Mouse (Mus musculus): ENCODE results near the gene Col6a6. TPM values are rescaled to one million over a fixed set of nuclear protein-coding genes. Genes with fewer than 3 reads are reported as not detected.
"Not testable (repeated sequence)": the region's sequence is repeated elsewhere in the genome, so short reads cannot be mapped to it uniquely, and the experiment has no call there.

Gene Col6a6
- polyA plus RNA-seq, 1 experiment = 0.28 TPM

DNA sequence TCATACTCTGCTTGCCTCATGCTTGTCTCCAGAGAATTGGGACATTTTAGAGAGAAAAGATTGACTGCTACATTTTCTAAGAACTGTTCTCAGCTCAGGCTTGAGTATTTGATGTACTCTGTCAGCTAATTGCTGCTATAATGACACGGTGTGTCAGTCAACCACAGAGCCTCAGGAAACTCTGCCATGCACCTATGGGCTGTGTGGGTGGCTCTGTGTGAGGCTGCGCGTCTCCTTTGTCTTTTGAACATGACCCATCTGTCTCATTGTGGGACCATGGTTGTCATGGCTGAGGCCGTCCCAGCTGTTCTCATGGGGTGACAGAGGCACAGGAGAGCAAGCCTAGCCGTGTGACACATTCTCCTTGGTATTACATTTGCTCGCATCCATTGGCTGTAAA, 168.1 kb downstream of the Col6a6 start:
- Histone ChIP-seq H3K36me3 (ENCODE audit: control insufficient read depth, insufficient read depth, low read length) (no peaks in the 10 kb centered on the region; the same call in none of the 2 replicates), H3K4me1 (ENCODE audit: control insufficient read depth, insufficient read depth, low read length) (no peaks in the 10 kb centered on the region), H3K27me3 (replicated peaks; ENCODE audit: control insufficient read depth, insufficient read depth, low read length) (no peaks in the 10 kb centered on the region), H3K4me3 (ENCODE audit: insufficient read depth, low read depth, low read length) (no peak overlapping the region), H3K27ac (ENCODE audit: insufficient read depth, low read depth, low read length) (no peak overlapping the region)
- DNase-seq = no peak
- WGBS = 89% methylated on average over 6 of the region's 6 CpGs
- TF ChIP-seq CTCF (conservative IDR thresholded peaks at IDR 0.05; ENCODE audit: insufficient read depth, insufficient read length, low read depth, low read length) (no peak), POLR2A (IDR thresholded peaks at IDR 0.05; ENCODE audit: low read depth, low read length) (no peak)

DNA sequence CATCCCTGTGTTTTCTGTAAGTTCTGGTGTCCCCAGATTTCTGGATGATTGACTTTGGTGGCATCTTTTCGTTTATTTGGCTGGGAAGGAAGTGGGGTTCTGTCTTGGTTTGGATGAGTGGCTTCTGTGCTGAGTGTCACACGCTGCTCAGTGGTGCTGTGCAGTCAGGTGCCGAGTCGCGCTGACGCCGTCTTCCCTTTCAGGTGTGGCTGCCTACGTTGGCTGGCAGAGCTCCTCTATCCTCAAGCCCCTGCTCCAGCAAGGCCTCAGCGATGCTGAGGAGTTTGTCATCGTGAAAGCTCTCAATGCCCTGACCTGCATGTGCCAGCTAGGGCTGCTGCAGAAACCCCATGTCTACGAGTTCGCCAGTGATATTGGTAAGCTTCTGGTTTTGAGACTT, 169.7 kb downstream of the Col6a6 start:
- H3K36me3 ChIP-seq (ENCODE audit: control insufficient read depth, insufficient read depth, low read length) = peaks cover 1% of the 10 kb centered on the region
- H3K4me3 ChIP-seq (ENCODE audit: insufficient read depth, low read depth, low read length) = no peak overlapping the region
- 87% methylated on average over 12 of the region's 12 CpGs for WGBS
- no peaks in the 10 kb centered on the region for H3K4me1 ChIP-seq (ENCODE audit: control insufficient read depth, insufficient read depth, low read length)
- TF ChIP-seq POLR2A (IDR thresholded peaks at IDR 0.05; ENCODE audit: low read depth, low read length) (no peak), CTCF (conservative IDR thresholded peaks at IDR 0.05; ENCODE audit: insufficient read depth, insufficient read length, low read depth, low read length) (no peak)
- H3K27me3 ChIP-seq (replicated peaks; ENCODE audit: control insufficient read depth, insufficient read depth, low read length) = no peaks in the 10 kb centered on the region
- H3K27ac ChIP-seq (ENCODE audit: insufficient read depth, low read depth, low read length) = no peak overlapping the region
- DNase-seq = no peak

DNA sequence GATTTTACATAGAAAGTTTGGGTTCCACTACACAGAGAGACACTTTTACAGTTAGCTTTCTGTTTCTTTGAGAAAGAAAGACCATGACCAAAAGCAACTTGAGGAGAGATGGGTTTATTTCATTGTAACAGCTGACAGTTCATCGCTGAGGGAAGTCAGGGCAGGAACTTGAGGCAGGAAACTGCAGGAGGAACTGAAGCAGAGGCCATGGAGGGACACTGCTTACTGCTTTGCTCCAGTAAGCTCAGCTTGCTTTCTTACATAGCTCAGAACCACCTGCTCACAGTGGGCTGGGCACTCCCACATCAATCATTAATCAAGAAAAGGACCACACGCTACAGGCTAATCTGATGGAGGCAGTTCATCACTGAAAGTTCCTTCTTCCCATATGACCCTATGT, 171.8 kb downstream of the Col6a6 start:
- H3K36me3 ChIP-seq (ENCODE audit: control insufficient read depth, insufficient read depth, low read length) = peaks cover 1% of the 10 kb centered on the region
- H3K27me3 ChIP-seq (replicated peaks; ENCODE audit: control insufficient read depth, insufficient read depth, low read length) = no peaks in the 10 kb centered on the region
- WGBS = 19% methylated on average over 2 of the region's 2 CpGs
- peak; percentile 35 for DNase-seq
- no peak overlapping the region for H3K27ac ChIP-seq (ENCODE audit: insufficient read depth, low read depth, low read length)
- no peak overlapping the region for H3K4me3 ChIP-seq (ENCODE audit: insufficient read depth, low read depth, low read length)
- H3K4me1 ChIP-seq (ENCODE audit: control insufficient read depth, insufficient read depth, low read length) = no peaks in the 10 kb centered on the region
- TF ChIP-seq POLR2A (IDR thresholded peaks at IDR 0.05; ENCODE audit: low read depth, low read length) (no peak), CTCF (conservative IDR thresholded peaks at IDR 0.05; ENCODE audit: insufficient read depth, insufficient read length, low read depth, low read length) (no peak)

DNA sequence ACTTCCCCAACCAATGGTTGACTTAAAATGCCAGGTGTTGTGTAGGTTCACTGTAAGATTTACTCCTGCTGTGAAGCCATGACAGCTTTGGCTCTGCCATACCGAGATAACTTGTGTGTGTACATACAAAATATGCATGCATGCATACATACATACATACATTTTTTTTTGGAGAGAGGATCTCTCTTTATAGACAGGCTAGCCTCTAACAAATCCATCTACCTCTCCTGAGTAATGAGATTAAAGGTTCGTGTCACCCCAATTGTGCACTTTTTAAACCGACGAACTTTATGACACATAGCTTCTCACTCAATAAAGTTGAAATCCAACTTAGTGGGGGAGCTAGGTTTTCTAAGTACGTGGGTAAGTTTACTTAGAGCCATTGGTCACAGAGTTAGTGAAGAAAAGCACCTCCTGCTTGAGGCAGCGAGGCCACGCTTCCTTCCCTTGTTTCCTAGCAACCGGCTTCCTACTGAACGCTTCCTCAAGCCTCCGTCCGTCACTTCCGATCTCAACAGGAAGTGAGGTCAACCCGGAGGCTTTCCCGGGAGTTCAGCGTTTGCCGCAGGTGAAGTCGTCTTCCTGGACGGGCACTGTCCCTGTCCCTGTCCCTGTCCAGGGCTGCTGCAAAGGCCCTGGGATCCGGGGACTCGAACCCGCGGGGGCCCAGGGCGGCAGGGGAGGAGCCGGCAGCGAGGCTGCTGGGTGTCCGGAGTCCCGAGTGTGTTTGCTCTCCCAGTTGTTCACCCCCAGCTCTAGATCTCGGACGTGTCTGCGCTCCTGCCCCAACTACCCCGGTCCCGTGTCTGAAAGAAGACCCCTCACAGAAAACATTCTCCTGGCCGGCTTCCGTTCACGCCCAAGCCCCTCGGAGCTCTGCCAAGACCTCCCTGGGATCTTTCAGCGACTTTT, 185.2 kb downstream of the Col6a6 start, which contains the start of gene Pik3r4:
Gene Pik3r4 (plus strand): TSS at position 519 of the 912 bp plus-strand sequence.
- TF ChIP-seq POLR2A (IDR thresholded peaks at IDR 0.05; ENCODE audit: low read depth, low read length) (peak; percentile 67), CTCF (conservative IDR thresholded peaks at IDR 0.05; ENCODE audit: insufficient read depth, insufficient read length, low read depth, low read length) (no peak)
- H3K27ac ChIP-seq (ENCODE audit: insufficient read depth, low read depth, low read length) = no peak within 1 kb of the TSS
- no peaks in the 10 kb centered on the region for H3K36me3 ChIP-seq (ENCODE audit: control insufficient read depth, insufficient read depth, low read length)
- no peaks in the 10 kb centered on the region for H3K27me3 ChIP-seq (replicated peaks; ENCODE audit: control insufficient read depth, insufficient read depth, low read length)
- DNase-seq = peak; percentile 94
- peaks cover 2% of the 10 kb centered on the region; the same call in 1 of the 2 replicates for H3K4me1 ChIP-seq (ENCODE audit: control insufficient read depth, insufficient read depth, low read length)
- WGBS = 6% methylated on average over 37 of the region's 37 CpGs
- H3K4me3 ChIP-seq (ENCODE audit: insufficient read depth, low read depth, low read length) = peak within 1 kb of the TSS; percentile 97

DNA sequence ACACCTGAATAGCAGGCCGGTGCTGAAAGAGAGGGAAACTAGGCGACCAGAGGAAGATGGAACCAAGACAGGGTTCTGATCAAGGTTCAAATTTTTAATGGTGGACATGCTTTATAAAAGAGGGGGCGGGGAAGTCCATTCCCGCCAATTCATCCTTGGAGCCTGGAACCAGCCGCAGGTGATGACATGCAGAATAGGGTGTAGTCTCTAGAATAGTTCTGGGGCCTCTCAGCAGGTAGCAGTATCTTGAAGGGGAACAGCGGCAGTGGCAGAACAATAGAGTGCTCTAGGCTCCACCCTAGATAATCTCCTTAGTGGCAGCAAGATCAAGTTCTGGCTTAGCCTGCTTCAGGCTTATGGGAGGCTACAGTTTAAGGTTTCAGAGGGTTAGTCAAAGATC, 186.6 kb downstream of the Col6a6 start:
- not testable (repeated sequence) for H3K36me3 ChIP-seq (ENCODE audit: control insufficient read depth, insufficient read depth, low read length); H3K4me3 ChIP-seq (ENCODE audit: insufficient read depth, low read depth, low read length); H3K27ac ChIP-seq (ENCODE audit: insufficient read depth, low read depth, low read length); H3K4me1 ChIP-seq (ENCODE audit: control insufficient read depth, insufficient read depth, low read length); H3K27me3 ChIP-seq (replicated peaks; ENCODE audit: control insufficient read depth, insufficient read depth, low read length); DNase-seq
- 90% methylated on average over 6 of the region's 6 CpGs for WGBS

Other genes starting within 250 kb of the Col6a6 start
- gene Pik3r4, start 185.2 kb downstream of the Col6a6 start, polyA plus RNA-seq (2012; rRNA removed) = 16.6 and 16.9 TPM in 2 replicates
- 0.23 and 0.34 TPM in 2 replicates for gene Col6a5, start 132.5 kb upstream of the Col6a6 start, polyA plus RNA-seq (2012; rRNA removed)